8 mouse cellular contexts compared by ENCODE assay signal in genomic region chr13:21995331-21995914, GRCm38 (mm10). TPM values are rescaled to one million over a fixed set of nuclear protein-coding genes. Genes with fewer than 3 reads are reported as not detected.
DNase-seq lines count a peak whose midpoint lies in the region; ATAC-seq and TF ChIP-seq lines count a peak whose summit lies in the region.

No protein-coding gene starts in this region.

- H3K27me3 ChIP-seq in forebrain, embryonic 14.5 days (replicated peaks; ENCODE audit: control insufficient read depth, insufficient read depth, low read length) = peaks cover 46% of the 10 kb centered on the region
- peaks cover 68% of the 10 kb centered on the region for H3K27me3 ChIP-seq in kidney, postnatal 0 days (ENCODE audit: insufficient read depth, low read length)
- H3K27me3 ChIP-seq in midbrain, embryonic 11.5 days (ENCODE audit: control insufficient read depth, insufficient read depth, low read length) = peaks cover 56% of the 10 kb centered on the region

- H3K4me3 ChIP-seq in forebrain, embryonic 14.5 days (ENCODE audit: low read depth, low read length) = peak overlapping the region; percentile 22
- peak overlapping the region; percentile 33 for H3K4me3 ChIP-seq in kidney, postnatal 0 days (replicated peaks; ENCODE audit: low read depth, low read length)
- H3K4me3 ChIP-seq in midbrain, embryonic 11.5 days (ENCODE audit: low read depth, low read length) = peak overlapping the region; percentile 30

- peak; percentile 58; the same call in 1 of the 2 replicates for ATAC-seq in forebrain, embryonic 14.5 days
- ATAC-seq in kidney, postnatal 0 days (replicated peaks; ENCODE audit: low FRiP score, low read depth) = no peak
- peak; percentile 67 for ATAC-seq in midbrain, embryonic 11.5 days (ENCODE audit: low FRiP score)

- H3K36me3 ChIP-seq in forebrain, embryonic 14.5 days (ENCODE audit: control insufficient read depth, insufficient read depth, low read length) = no peaks in the 10 kb centered on the region
- H3K36me3 ChIP-seq in kidney, postnatal 0 days (ENCODE audit: insufficient read depth, low read length) = no peaks in the 10 kb centered on the region
- H3K36me3 ChIP-seq in midbrain, embryonic 11.5 days (ENCODE audit: control insufficient read depth, insufficient read depth, low read length) = no peaks in the 10 kb centered on the region

- TF ChIP-seq CTCF in kidney, postnatal 0 days (IDR thresholded peaks at IDR 0.05; ENCODE audit: low read depth) = 0 out of 2 replicates have a peak, but pooled peaks have one; percentile 11

- peak overlapping the region; percentile 51 for H3K4me2 ChIP-seq in forebrain, embryonic 14.5 days (ENCODE audit: low read length)
- peak overlapping the region; percentile 49 for H3K4me2 ChIP-seq in kidney, postnatal 0 days (ENCODE audit: low read length)
- peak overlapping the region; percentile 52 for H3K4me2 ChIP-seq in midbrain, embryonic 11.5 days

- WGBS in forebrain, embryonic 14.5 days = 1% methylated on average over 21 of the region's 21 CpGs
- WGBS in kidney, postnatal 0 days = under 1% methylated on average over 21 of the region's 21 CpGs
- under 1% methylated on average over 21 of the region's 21 CpGs for WGBS in midbrain, embryonic 11.5 days

- no peak overlapping the region for H3K27ac ChIP-seq in forebrain, embryonic 14.5 days (ENCODE audit: low read depth, low read length)
- H3K27ac ChIP-seq in kidney, postnatal 0 days = no peak overlapping the region
- H3K27ac ChIP-seq in midbrain, embryonic 11.5 days (ENCODE audit: low read depth, low read length) = no peak overlapping the region

- peaks cover 11% of the 10 kb centered on the region; the same call in 1 of the 2 replicates for H3K4me1 ChIP-seq in forebrain, embryonic 14.5 days (ENCODE audit: control insufficient read depth, insufficient read depth, low read length)
- 0 out of 2 replicates have a peak, but pooled peaks cover 9% of the 10 kb centered on the region for H3K4me1 ChIP-seq in kidney, postnatal 0 days (replicated peaks; ENCODE audit: insufficient read depth, low read length)
- 0 out of 2 replicates have a peak, but pooled peaks cover 3% of the 10 kb centered on the region for H3K4me1 ChIP-seq in midbrain, embryonic 11.5 days (ENCODE audit: control insufficient read depth, insufficient read depth, low read length)

- no peaks in the 10 kb centered on the region; the same call in 1 of the 2 replicates for H3K9me3 ChIP-seq in forebrain, embryonic 14.5 days (replicated peaks; ENCODE audit: control insufficient read depth, low read length)
- H3K9me3 ChIP-seq in kidney, postnatal 0 days (replicated peaks; ENCODE audit: low read length) = peaks cover 3% of the 10 kb centered on the region; the same call in 1 of the 2 replicates
- no peaks in the 10 kb centered on the region for H3K9me3 ChIP-seq in midbrain, embryonic 11.5 days (ENCODE audit: control insufficient read depth, low read length)

- no peak overlapping the region for H3K9ac ChIP-seq in forebrain, embryonic 14.5 days (ENCODE audit: low read length)
- no peak overlapping the region for H3K9ac ChIP-seq in kidney, postnatal 0 days (ENCODE audit: low read depth, low read length)
- H3K9ac ChIP-seq in midbrain, embryonic 11.5 days (ENCODE audit: low read length) = no peak overlapping the region; the same call in 1 of the 2 replicates

- peak; percentile 14 to 35 for DNase-seq in layer of hippocampus, postnatal 10 days (ENCODE audit: low spot score in 2 of 2)
- DNase-seq in layer of hippocampus, adult 9-11 months = no peak
- peak; percentile 48 for DNase-seq in Muller cell, postnatal 12 days (ENCODE audit: inconsistent ontology term)
- DNase-seq in forebrain, embryonic 14.5 days (ENCODE audit: low spot score) = peak; percentile 46
- DNase-seq in kidney, postnatal 0 days (ENCODE audit: low spot score) = peak; percentile 64
- DNase-seq in midbrain, embryonic 11.5 days (ENCODE audit: low spot score, missing footprints) = peak; percentile 96
- DNase-seq in adipocyte (ENCODE audit: low spot score) = no peak
- no peak for DNase-seq in left cerebral cortex, adult 11 months (ENCODE audit: low spot score)

RNA-seq across cellular contexts. Expression of gene Prss16, which starts 14.1 kb away (rescaled TPM):
- total RNA-seq in layer of hippocampus, postnatal 10 days (2021) = not detected
- 0.10 TPM in 1 of 2 replicates, not detected in the other for polyA plus RNA-seq in forebrain, embryonic 14.5 days (2014; fragmentation: Nextera tagmentation; extraction: Ambion mirVana)
- 0.21 and 0.60 TPM in 2 replicates for polyA plus RNA-seq in kidney, postnatal 0 days (2015; fragmentation: Nextera tagmentation; extraction: Ambion mirVana)
- 0.10 and 0.37 TPM in 2 replicates for polyA plus RNA-seq in midbrain, embryonic 11.5 days (2014; fragmentation: Nextera tagmentation; extraction: Ambion mirVana)

RNA-seq across cellular contexts. Expression of gene Pom121l2, which starts 14.4 kb away (rescaled TPM):
- under 1 TPM; 0.22 to 0.23 TPM for total RNA-seq in layer of hippocampus, postnatal 10 days (2021)
- polyA plus RNA-seq in forebrain, embryonic 14.5 days (2014; fragmentation: Nextera tagmentation; extraction: Ambion mirVana) = 0.14 TPM in 1 of 2 replicates, not detected in the other
- polyA plus RNA-seq in kidney, postnatal 0 days (2015; fragmentation: Nextera tagmentation; extraction: Ambion mirVana) = not detected in 2 replicates
- polyA plus RNA-seq in midbrain, embryonic 11.5 days (2014; fragmentation: Nextera tagmentation; extraction: Ambion mirVana) = not detected in 2 replicates

RNA-seq across cellular contexts. Expression of gene Hist1h2ah, which starts 39.9 kb away (rescaled TPM):
- total RNA-seq in layer of hippocampus, postnatal 10 days (2021) = 10 to 100 TPM; 64.1 to 78.6 TPM
- 4.8 and 8.3 TPM in 2 replicates for polyA plus RNA-seq in forebrain, embryonic 14.5 days (2014; fragmentation: Nextera tagmentation; extraction: Ambion mirVana)
- polyA plus RNA-seq in kidney, postnatal 0 days (2015; fragmentation: Nextera tagmentation; extraction: Ambion mirVana) = 4.0 and 4.5 TPM in 2 replicates
- polyA plus RNA-seq in midbrain, embryonic 11.5 days (2014; fragmentation: Nextera tagmentation; extraction: Ambion mirVana) = 6.3 and 6.8 TPM in 2 replicates

RNA-seq across cellular contexts. Expression of gene Hist1h2bk, which starts 40.2 kb away (rescaled TPM):
- total RNA-seq in layer of hippocampus, postnatal 10 days (2021) = 10 to 100 TPM; 73.9 to 80.0 TPM
- polyA plus RNA-seq in forebrain, embryonic 14.5 days (2014; fragmentation: Nextera tagmentation; extraction: Ambion mirVana) = 2.5 and 3.5 TPM in 2 replicates
- polyA plus RNA-seq in kidney, postnatal 0 days (2015; fragmentation: Nextera tagmentation; extraction: Ambion mirVana) = 4.0 and 4.8 TPM in 2 replicates
- 9.9 and 11.3 TPM in 2 replicates for polyA plus RNA-seq in midbrain, embryonic 11.5 days (2014; fragmentation: Nextera tagmentation; extraction: Ambion mirVana)

RNA-seq across cellular contexts. Expression of gene Hist1h4i, which starts 45.7 kb away (rescaled TPM):
- 10 to 100 TPM; 51.2 to 53.7 TPM for total RNA-seq in layer of hippocampus, postnatal 10 days (2021)
- 14.0 and 18.0 TPM in 2 replicates for polyA plus RNA-seq in forebrain, embryonic 14.5 days (2014; fragmentation: Nextera tagmentation; extraction: Ambion mirVana)
- polyA plus RNA-seq in kidney, postnatal 0 days (2015; fragmentation: Nextera tagmentation; extraction: Ambion mirVana) = 15.3 and 17.2 TPM in 2 replicates
- polyA plus RNA-seq in midbrain, embryonic 11.5 days (2014; fragmentation: Nextera tagmentation; extraction: Ambion mirVana) = 43.8 and 43.9 TPM in 2 replicates

Comparison
In these comparisons a context has a peak if more than half of its experiments do, and no peak if none do; other contexts are left out.
1. DNase-seq: peak in layer of hippocampus, postnatal 10 days (2 of 2), Muller cell, postnatal 12 days (single experiment), forebrain, embryonic 14.5 days (single experiment), kidney, postnatal 0 days (single experiment) and midbrain, embryonic 11.5 days (single experiment); none in layer of hippocampus, adult 9-11 months (single experiment), adipocyte (single experiment) and left cerebral cortex, adult 11 months (single experiment).
2. Peak in every context shown above with its lines, with median percentiles within 50 percentile points of each other: H3K4me2 ChIP-seq and H3K4me3 ChIP-seq.